Mouse (Mus musculus) small intestine, adult 2 months (tissue): ENCODE measurements around the gene Mrpl46.

Experiments
- CTCF ChIP-seq: fragments of 200-500 bp; IDR thresholded peaks from 2 replicates; pipeline ENCODE4 v1.5.1; 2012; ENCODE audit warnings: low read depth, mild to moderate bottlenecking, control low read depth, inconsistent platforms, low read length, moderate library complexity, mixed read lengths; ENCODE audit not compliant: insufficient replicate concordance, insufficient read length; ENCODE audit errors: extremely low read depth
- POLR2A ChIP-seq: fragments of 200-500 bp; IDR thresholded peaks from 2 replicates; pipeline ENCODE4 v1.6.1; 2012; ENCODE audit warnings: low read depth, mild to moderate bottlenecking, control low read depth, inconsistent platforms, low read length, moderate library complexity

- no peak for TF ChIP-seq CTCF
- TF ChIP-seq POLR2A, result no peak
Measured at GRCm38 (mm10) chr7:78770936-78771335, 12.4 kb downstream of the Mrpl46 start.
